Comparison of ENCODE assay signal across 32 mouse cellular contexts in genomic region chr6:87443253-87443652, GRCm38 (mm10). TPM values are rescaled to one million over a fixed set of nuclear protein-coding genes. Genes with fewer than 3 reads are reported as not detected.
A peak's percentile ranks its signal among the peaks of the same experiment; 100 is the strongest.
DNase-seq lines count a peak whose midpoint lies in the region; ATAC-seq and TF ChIP-seq lines count a peak whose summit lies in the region.
"Had no signal": no experiment of that assay in that cellular context is flagged by ENCODE, and none has a peak within 500 bp of the region (broad histone marks: within the 10 kb centered on the region; RNA-seq: fewer than 3 reads in every experiment).

No protein-coding gene starts in this region.

- peak overlapping the region; percentile 34; the same call in 1 of the 2 replicates for H3K27ac ChIP-seq in heart, embryonic 12.5 days (ENCODE audit: poor library complexity, severe bottlenecking)
- no peak overlapping the region for H3K27ac ChIP-seq in heart, adult 2 months
- 0 out of 2 replicates have a peak overlapping the region, but pooled peaks have one; percentile 48 for H3K27ac ChIP-seq in heart, embryonic 15.5 days
- H3K27ac ChIP-seq: embryonic facial prominence, embryonic 12.5 days; embryonic facial prominence, embryonic 15.5 days; gastrocnemius, adult 2 months; hindbrain, embryonic 12.5 days; hindbrain, embryonic 15.5 days had no signal

- H3K9me3 ChIP-seq in heart, embryonic 12.5 days (replicated peaks), result no peaks in the 10 kb centered on the region
- H3K9me3 ChIP-seq in heart, embryonic 15.5 days (replicated peaks), result no peaks in the 10 kb centered on the region
- H3K9me3 ChIP-seq: embryonic facial prominence, embryonic 12.5 days; embryonic facial prominence, embryonic 15.5 days; hindbrain, embryonic 12.5 days; hindbrain, embryonic 15.5 days had no signal

- no peak overlapping the region for H3K4me3 ChIP-seq in heart, embryonic 12.5 days
- H3K4me3 ChIP-seq in heart, adult 2 months, result no peak overlapping the region
- no peak overlapping the region for H3K4me3 ChIP-seq in heart, embryonic 15.5 days
- H3K4me3 ChIP-seq: embryonic facial prominence, embryonic 12.5 days; embryonic facial prominence, embryonic 15.5 days; gastrocnemius, adult 2 months; hindbrain, embryonic 12.5 days; hindbrain, embryonic 15.5 days had no signal

- H3K79me2 ChIP-seq in heart, adult 2 months (replicated peaks; ENCODE audit: control insufficient read depth, insufficient read depth, low read length), result no peaks in the 10 kb centered on the region

- TF ChIP-seq EP300 in heart, adult 2 months (IDR thresholded peaks at IDR 0.05; ENCODE audit: insufficient read depth, low read depth, low read length), result no peak

- H3K9ac ChIP-seq in heart, embryonic 12.5 days, result no peak overlapping the region
- no peak overlapping the region for H3K9ac ChIP-seq in heart, adult 2 months (ENCODE audit: low read depth, low read length)
- no peak overlapping the region for H3K9ac ChIP-seq in heart, embryonic 15.5 days
- H3K9ac ChIP-seq: embryonic facial prominence, embryonic 12.5 days; embryonic facial prominence, embryonic 15.5 days; forebrain, postnatal 0 days; hindbrain, embryonic 12.5 days; hindbrain, embryonic 15.5 days had no signal

- H3K27me3 ChIP-seq in heart, embryonic 12.5 days (replicated peaks), result peaks cover 25% of the 10 kb centered on the region
- 0 out of 2 replicates have a peak, but pooled peaks cover 3% of the 10 kb centered on the region for H3K27me3 ChIP-seq in heart, adult 2 months (ENCODE audit: control insufficient read depth, insufficient read depth, low read length)
- peaks cover 58% of the 10 kb centered on the region for H3K27me3 ChIP-seq in heart, embryonic 15.5 days
- H3K27me3 ChIP-seq: embryonic facial prominence, embryonic 12.5 days; embryonic facial prominence, embryonic 15.5 days; hindbrain, embryonic 12.5 days; hindbrain, embryonic 15.5 days had no signal

- no peaks in the 10 kb centered on the region for H3K36me3 ChIP-seq in heart, embryonic 12.5 days
- H3K36me3 ChIP-seq in heart, adult 2 months (ENCODE audit: control insufficient read depth, insufficient read depth, low read length), result no peaks in the 10 kb centered on the region
- H3K36me3 ChIP-seq in heart, embryonic 15.5 days, result no peaks in the 10 kb centered on the region
- H3K36me3 ChIP-seq: embryonic facial prominence, embryonic 12.5 days; embryonic facial prominence, embryonic 15.5 days; hindbrain, embryonic 12.5 days; hindbrain, embryonic 15.5 days had no signal

- intact Hi-C loops in heart, adult 2 months (cut with DNase I), result no loop called here
- intact Hi-C loops in heart, postnatal 36 days (cut with DNase I), result no loop called here

- H3K4me1 ChIP-seq in heart, embryonic 12.5 days (replicated peaks), result peaks cover 35% of the 10 kb centered on the region
- no peaks in the 10 kb centered on the region; the same call in 1 of the 2 replicates for H3K4me1 ChIP-seq in heart, adult 2 months (ENCODE audit: control insufficient read depth, insufficient read depth, low read length)
- H3K4me1 ChIP-seq in heart, embryonic 15.5 days (replicated peaks), result peaks cover 18% of the 10 kb centered on the region
- H3K4me1 ChIP-seq: embryonic facial prominence, embryonic 12.5 days; embryonic facial prominence, embryonic 15.5 days; hindbrain, embryonic 12.5 days had no signal

- WGBS in heart, embryonic 12.5 days, result 24% methylated on average over 11 of the region's 11 CpGs
- 41% methylated on average over 11 of the region's 11 CpGs for WGBS in heart, adult 2 months
- 27% methylated on average over 11 of the region's 11 CpGs for WGBS in heart, embryonic 15.5 days

- peak; percentile 64 for ATAC-seq in heart, embryonic 12.5 days (ENCODE audit: insufficient number of reproducible peaks, low FRiP score)
- ATAC-seq in heart, embryonic 15.5 days (replicated peaks; ENCODE audit: insufficient number of reproducible peaks, insufficient read depth, low FRiP score, low read depth), result peak; percentile 73; the same call in 1 of the 2 replicates
- ATAC-seq: CD4-positive, CD25-positive, alpha-beta regulatory T cell, adult 4 months; forebrain, embryonic 14.5 days; forebrain, postnatal 0 days; intestine, postnatal 0 days had no signal

- DNase-seq in heart, adult 2 months, result no peak
- no peak for DNase-seq in heart, adult 9 months (ENCODE audit: low spot score in 2 of 2)
- peak; percentile 23 for DNase-seq in heart, postnatal 4 days
- DNase-seq in heart, postnatal 36 days, result no peak
- DNase-seq: adrenal gland, adult 2 months; adrenal gland, postnatal 14 days; cerebellum, adult 11 months; cerebellum, adult 2 months; cerebellum, adult 9-11 months; cerebellum, postnatal 25 days; forebrain, postnatal 0 days; gastrocnemius, adult 2 months; gastrocnemius, postnatal 14 days; kidney, adult 2 months had no signal

- peak overlapping the region; percentile 41 for H3K4me2 ChIP-seq in heart, embryonic 12.5 days
- H3K4me2 ChIP-seq in heart, embryonic 15.5 days, result 0 out of 2 replicates have a peak overlapping the region, but pooled peaks have one; percentile 4
- H3K4me2 ChIP-seq: embryonic facial prominence, embryonic 12.5 days; embryonic facial prominence, embryonic 15.5 days; hindbrain, embryonic 12.5 days; hindbrain, embryonic 15.5 days had no signal

- TF ChIP-seq POLR2A in heart, adult 2 months (IDR thresholded peaks at IDR 0.05; ENCODE audit: insufficient read depth, low read depth, low read length), result no peak

- no peak for TF ChIP-seq CTCF in heart, adult 2 months (IDR thresholded peaks at IDR 0.05)

RNA-seq across cellular contexts. Expression of gene Bmp10, which starts 14.5 kb away (rescaled TPM):
- polyA plus RNA-seq in heart, embryonic 12.5 days (2016; fragmentation: Nextera tagmentation; extraction: Ambion mirVana), result 6.7 and 7.3 TPM in 2 replicates
- 10 to 100 TPM; 51.0 to 60.1 TPM for total RNA-seq in heart, adult 2 months (2021)
- 53.8 and 106 TPM in 2 replicates for polyA plus RNA-seq in heart, adult 2 months (2012; rRNA removed)
- polyA plus RNA-seq in heart, embryonic 15.5 days (2015; fragmentation: Nextera tagmentation; extraction: Ambion mirVana), result 3.1 and 4.4 TPM in 2 replicates
- 10 to 100 TPM; 61.7 to 65.3 TPM for total RNA-seq in heart, postnatal 4 days (2021)
- 10 to 100 TPM; 26.3 to 39.5 TPM for total RNA-seq in heart, postnatal 36 days (2021)
- total RNA-seq: adrenal gland, adult 2 months; common myeloid progenitor, adult 5-6 weeks; forebrain, postnatal 0 days; gastrocnemius, adult 2 months; gastrocnemius, postnatal 14 days; gastrocnemius, postnatal 4 days; hematopoietic stem cell, adult 5-6 weeks; MEL had no signal
- polyA plus RNA-seq: adrenal gland, adult 2 months; C2C12; CD4-positive, CD25-positive, alpha-beta regulatory T cell, adult 4 months; cerebellum, adult 2 months; embryonic facial prominence, embryonic 12.5 days; embryonic facial prominence, embryonic 15.5 days; forebrain, embryonic 11.5 days; forebrain, embryonic 14.5 days; forebrain, postnatal 0 days; frontal cortex, adult 2 months; hindbrain, embryonic 12.5 days; hindbrain, embryonic 15.5 days; intestine, embryonic 14.5 days; intestine, postnatal 0 days; kidney, adult 2 months; kidney, embryonic 14.5 days had no signal

RNA-seq across cellular contexts. Expression of gene Gkn3, which starts 54.5 kb away (rescaled TPM):
- 2.1 and 2.5 TPM in 2 replicates for polyA plus RNA-seq in heart, embryonic 12.5 days (2016; fragmentation: Nextera tagmentation; extraction: Ambion mirVana)
- 1 to 10 TPM; 1.7 to 2.1 TPM for total RNA-seq in heart, adult 2 months (2021)
- 1.9 and 4.4 TPM in 2 replicates for polyA plus RNA-seq in heart, adult 2 months (2012; rRNA removed)
- polyA plus RNA-seq in heart, embryonic 15.5 days (2015; fragmentation: Nextera tagmentation; extraction: Ambion mirVana), result 1.4 and 1.9 TPM in 2 replicates
- 1 to 10 TPM; 1.5 to 1.7 TPM for total RNA-seq in heart, postnatal 4 days (2021)
- total RNA-seq in heart, postnatal 36 days (2021), result 1 to 10 TPM in 1 of 2 experiments, under 1 TPM in 1; 0.84 to 2.2 TPM
- total RNA-seq: common myeloid progenitor, adult 5-6 weeks; forebrain, postnatal 0 days; MEL had no signal
- polyA plus RNA-seq: C2C12; CD4-positive, CD25-positive, alpha-beta regulatory T cell, adult 4 months; forebrain, embryonic 11.5 days; kidney, embryonic 14.5 days had no signal
